ENCODE assay signal across 8 mouse cellular contexts in genomic region chr6:125367758-125368371, GRCm38 (mm10). TPM values are rescaled to one million over a fixed set of nuclear protein-coding genes. Genes with fewer than 3 reads are reported as not detected.
A peak's percentile ranks its signal among the peaks of the same experiment; 100 is the strongest.
DNase-seq lines count a peak whose midpoint lies in the region; ATAC-seq and TF ChIP-seq lines count a peak whose summit lies in the region.

No protein-coding gene starts in this region.

- intact Hi-C loops in left cerebral cortex, postnatal 25 days (cut with DNase I): no loop called here

- H3K27me3 ChIP-seq in ES-Bruce4 (ENCODE audit: control insufficient read depth, insufficient read depth, low read length, poor library complexity, severe bottlenecking): no peaks in the 10 kb centered on the region
- no peaks in the 10 kb centered on the region for H3K27me3 ChIP-seq in intestine, embryonic 15.5 days (replicated peaks)

- TF ChIP-seq CTCF in ES-Bruce4 (IDR thresholded peaks at IDR 0.05; ENCODE audit: low read depth, low read length): no peak

- 45% methylated on average over 4 of the region's 4 CpGs for WGBS in intestine, embryonic 15.5 days

- H3K4me3 ChIP-seq in ES-Bruce4 (ENCODE audit: low read depth, low read length): no peak overlapping the region
- H3K4me3 ChIP-seq in intestine, embryonic 15.5 days (replicated peaks): no peak overlapping the region

- peaks cover 17% of the 10 kb centered on the region for H3K4me1 ChIP-seq in ES-Bruce4 (ENCODE audit: control insufficient read depth, insufficient read depth, low read length)
- H3K4me1 ChIP-seq in intestine, embryonic 15.5 days (replicated peaks): peaks cover 34% of the 10 kb centered on the region

- ATAC-seq in intestine, embryonic 15.5 days: peak; percentile 19
- peak; percentile 70 for ATAC-seq in megakaryocyte progenitor cell, adult 5-6 weeks (replicated peaks; ENCODE audit: poor library complexity)

- no peak overlapping the region for H3K4me2 ChIP-seq in intestine, embryonic 15.5 days (replicated peaks)

- no peak overlapping the region for H3K9ac ChIP-seq in ES-Bruce4 (ENCODE audit: low read depth, poor library complexity, severe bottlenecking)
- no peak overlapping the region for H3K9ac ChIP-seq in intestine, embryonic 15.5 days

- peak; percentile 47 for DNase-seq in embryo, embryonic 10 days (ENCODE audit: low spot score)
- no peak for DNase-seq in embryo, embryonic 10.5 days (ENCODE audit: low spot score)
- no peak for DNase-seq in adrenal gland, postnatal 14 days
- DNase-seq in left cerebral cortex, postnatal 25 days (ENCODE audit: low spot score in 2 of 2): no peak
- DNase-seq in Muller cell, postnatal 12 days (ENCODE audit: inconsistent ontology term): no peak

- no peaks in the 10 kb centered on the region for H3K36me3 ChIP-seq in ES-Bruce4 (ENCODE audit: control insufficient read depth, insufficient read depth, low read length, poor library complexity, severe bottlenecking)
- no peaks in the 10 kb centered on the region for H3K36me3 ChIP-seq in intestine, embryonic 15.5 days

- H3K9me3 ChIP-seq in ES-Bruce4 (replicated peaks; ENCODE audit: control insufficient read depth, insufficient read depth, low read length, poor library complexity, severe bottlenecking): no peaks in the 10 kb centered on the region
- no peaks in the 10 kb centered on the region for H3K9me3 ChIP-seq in intestine, embryonic 15.5 days

- TF ChIP-seq POLR2A in ES-Bruce4 (IDR thresholded peaks at IDR 0.05; ENCODE audit: insufficient read depth, low read length): no peak

- peak overlapping the region; percentile 22; the same call in 1 of the 2 replicates for H3K27ac ChIP-seq in ES-Bruce4 (ENCODE audit: insufficient read depth, low read length)
- peak overlapping the region; percentile 44 for H3K27ac ChIP-seq in intestine, embryonic 15.5 days

- TF ChIP-seq EP300 in ES-Bruce4 (IDR thresholded peaks at IDR 0.05; ENCODE audit: insufficient read depth, low read depth, low read length): no peak

RNA-seq across cellular contexts. Expression of gene Plekhg6, which starts 12.7 kb away (rescaled TPM):
- 2.3 and 2.5 TPM in 2 replicates for polyA plus RNA-seq in ES-Bruce4 (2011; ENCODE audit: insufficient read depth, insufficient read length, low read depth, missing spikeins)
- polyA plus RNA-seq in intestine, embryonic 15.5 days (2015; fragmentation: Nextera tagmentation; extraction: Ambion mirVana): 7.3 and 8.9 TPM in 2 replicates
- not detected in 2 replicates for total RNA-seq in megakaryocyte progenitor cell, adult 5-6 weeks (2015)
- not detected in 2 replicates for total RNA-seq in megakaryocyte progenitor cell, adult 5-6 weeks (2017)
- total RNA-seq in adrenal gland, postnatal 14 days (2021): 0.38 and 0.52 TPM in 2 replicates
- under 1 TPM; 0.25 to 0.39 TPM for total RNA-seq in left cerebral cortex, postnatal 25 days (2021)

RNA-seq across cellular contexts. Expression of gene Tnfrsf1a, which starts 18.7 kb away (rescaled TPM):
- 13.1 and 19.8 TPM in 2 replicates for polyA plus RNA-seq in ES-Bruce4 (2011; ENCODE audit: insufficient read depth, insufficient read length, low read depth, missing spikeins)
- polyA plus RNA-seq in intestine, embryonic 15.5 days (2015; fragmentation: Nextera tagmentation; extraction: Ambion mirVana): 69.1 and 71.4 TPM in 2 replicates
- 56.9 and 61.8 TPM in 2 replicates for total RNA-seq in megakaryocyte progenitor cell, adult 5-6 weeks (2015)
- total RNA-seq in megakaryocyte progenitor cell, adult 5-6 weeks (2017): 56.6 and 57.1 TPM in 2 replicates
- total RNA-seq in adrenal gland, postnatal 14 days (2021): 210 and 220 TPM in 2 replicates
- total RNA-seq in left cerebral cortex, postnatal 25 days (2021): 10 to 100 TPM; 11.5 to 12.7 TPM

RNA-seq across cellular contexts. Expression of gene Scnn1a, which starts 47.4 kb away (rescaled TPM):
- 2.0 and 2.3 TPM in 2 replicates for polyA plus RNA-seq in ES-Bruce4 (2011; ENCODE audit: insufficient read depth, insufficient read length, low read depth, missing spikeins)
- 2.6 and 3.3 TPM in 2 replicates for polyA plus RNA-seq in intestine, embryonic 15.5 days (2015; fragmentation: Nextera tagmentation; extraction: Ambion mirVana)
- total RNA-seq in megakaryocyte progenitor cell, adult 5-6 weeks (2015): 21.8 and 22.9 TPM in 2 replicates
- 0.75 and 1.7 TPM in 2 replicates for total RNA-seq in megakaryocyte progenitor cell, adult 5-6 weeks (2017)
- 1.0 and 1.9 TPM in 2 replicates for total RNA-seq in adrenal gland, postnatal 14 days (2021)
- 1 to 10 TPM; 2.4 to 2.6 TPM for total RNA-seq in left cerebral cortex, postnatal 25 days (2021)

RNA-seq across cellular contexts. Expression of gene Ltbr, which starts 54.2 kb away (rescaled TPM):
- polyA plus RNA-seq in ES-Bruce4 (2011; ENCODE audit: insufficient read depth, insufficient read length, low read depth, missing spikeins): 8.0 and 9.5 TPM in 2 replicates
- polyA plus RNA-seq in intestine, embryonic 15.5 days (2015; fragmentation: Nextera tagmentation; extraction: Ambion mirVana): 78.6 and 83.8 TPM in 2 replicates
- total RNA-seq in megakaryocyte progenitor cell, adult 5-6 weeks (2015): 17.5 and 18.7 TPM in 2 replicates
- 28.2 and 43.7 TPM in 2 replicates for total RNA-seq in megakaryocyte progenitor cell, adult 5-6 weeks (2017)
- total RNA-seq in adrenal gland, postnatal 14 days (2021): 68.7 and 70.0 TPM in 2 replicates
- total RNA-seq in left cerebral cortex, postnatal 25 days (2021): 1 to 10 TPM; 8.1 to 9.9 TPM

Comparison
In these comparisons a context has a peak if more than half of its experiments do, and no peak if none do; other contexts are left out.
1. RNA of gene Tnfrsf1a, which starts 18.7 kb away (total RNA-seq): 210 to 220 TPM in adrenal gland, postnatal 14 days and 56.6 to 61.8 TPM in megakaryocyte progenitor cell, adult 5-6 weeks; 11.5 to 12.7 TPM in left cerebral cortex, postnatal 25 days; every median in the first group is over 4 times any median in the second.